8 mouse cellular contexts compared by ENCODE assay signal in genomic region chr4:143151267-143151666, GRCm38 (mm10).
DNase-seq lines count a peak whose midpoint lies in the region; ATAC-seq and TF ChIP-seq lines count a peak whose summit lies in the region.

No protein-coding gene starts in this region.

- 58% methylated on average over 1 of the region's 1 CpGs for WGBS in liver, adult 2 months
- 67% methylated on average over 1 of the region's 1 CpGs for WGBS in liver, embryonic 11.5 days

- no peaks in the 10 kb centered on the region; the same call in 1 of the 2 replicates for H3K36me3 ChIP-seq in liver, adult 2 months (ENCODE audit: control insufficient read depth, insufficient read depth, low read length)
- no peaks in the 10 kb centered on the region for H3K36me3 ChIP-seq in liver, embryonic 11.5 days (ENCODE audit: control insufficient read depth, insufficient read depth, low read length)

- peaks cover 44% of the 10 kb centered on the region for H3K4me1 ChIP-seq in liver, adult 2 months (ENCODE audit: control insufficient read depth, insufficient read depth, low read length)
- H3K4me1 ChIP-seq in liver, embryonic 11.5 days (replicated peaks; ENCODE audit: control insufficient read depth, insufficient read depth, low read length), result peaks cover 12% of the 10 kb centered on the region; the same call in 1 of the 2 replicates

- no peak for TF ChIP-seq POLR2A in liver, adult 2 months (IDR thresholded peaks at IDR 0.05; ENCODE audit: extremely low read depth, insufficient read depth, low read length)

- no peak overlapping the region for H3K4me2 ChIP-seq in liver, embryonic 11.5 days

- peaks cover 65% of the 10 kb centered on the region for H3K79me2 ChIP-seq in liver, adult 2 months (ENCODE audit: control insufficient read depth, insufficient read depth, low read length)

- no peak overlapping the region for H3K9ac ChIP-seq in liver, adult 2 months (ENCODE audit: low read depth, low read length)
- no peak overlapping the region for H3K9ac ChIP-seq in liver, embryonic 11.5 days (ENCODE audit: low read depth, low read length)

- ATAC-seq in liver, embryonic 11.5 days (replicated peaks; ENCODE audit: low FRiP score), result no peak

- H3K4me3 ChIP-seq in liver, adult 2 months (ENCODE audit: insufficient read depth, low read depth, low read length), result no peak overlapping the region
- no peak overlapping the region for H3K4me3 ChIP-seq in liver, embryonic 11.5 days (ENCODE audit: low read depth, low read length)

- H3K27ac ChIP-seq in liver, adult 2 months (replicated peaks; ENCODE audit: insufficient read depth, low read depth, low read length), result no peak overlapping the region
- no peak overlapping the region for H3K27ac ChIP-seq in liver, embryonic 11.5 days (ENCODE audit: low read depth, low read length)

- peak; percentile 65 for TF ChIP-seq CTCF in liver, adult 2 months (IDR thresholded peaks at IDR 0.05; ENCODE audit: low read depth, low read length)

- H3K9me3 ChIP-seq in liver, embryonic 11.5 days (ENCODE audit: control insufficient read depth, low read length), result no peaks in the 10 kb centered on the region

- H3K27me3 ChIP-seq in liver, adult 2 months (ENCODE audit: control insufficient read depth, insufficient read depth, low read length), result no peaks in the 10 kb centered on the region
- H3K27me3 ChIP-seq in liver, embryonic 11.5 days (replicated peaks; ENCODE audit: control insufficient read depth, insufficient read depth, low read length), result no peaks in the 10 kb centered on the region

- peak; percentile 50 to 70 for DNase-seq in cerebellum, postnatal 14 days
- no peak for DNase-seq in cerebellum, adult 11-12 months
- DNase-seq in liver, adult 2 months (ENCODE audit: extremely low read depth, low read depth, low spot score), result no peak
- DNase-seq in liver, embryonic 11.5 days (ENCODE audit: low spot score), result no peak
- peak; percentile 45 for DNase-seq in embryo, embryonic 10 days (ENCODE audit: low spot score)
- peak; percentile 62 for DNase-seq in lung, postnatal 10 days
- DNase-seq in neural tube, embryonic 10.5 days (ENCODE audit: extremely low spot score, low spot score), result no peak
- no peak for DNase-seq in ovary, postnatal 14 days (ENCODE audit: low spot score)

Comparison
In these comparisons a context has a peak if more than half of its experiments do, and no peak if none do; other contexts are left out.
1. DNase-seq: peak in cerebellum, postnatal 14 days (2 of 2), embryo, embryonic 10 days (single experiment) and lung, postnatal 10 days (single experiment); none in cerebellum, adult 11-12 months (single experiment), liver, adult 2 months (single experiment), liver, embryonic 11.5 days (single experiment), neural tube, embryonic 10.5 days (single experiment) and ovary, postnatal 14 days (single experiment).